Mouse (Mus musculus): ENCODE data around the gene Kir3dl1.
"Not testable (repeated sequence)": the region's sequence is repeated elsewhere in the genome, so short reads cannot be mapped to it uniquely, and the experiment has no call there.

Kir3dl1 gene

GRCm38 (mm10) chrX:136517699-136518098, at the start of gene Kir3dl1:
TSS of gene Kir3dl1 (plus strand) at chrX:136517999.
- DNase-seq = not testable (repeated sequence)

DNA sequence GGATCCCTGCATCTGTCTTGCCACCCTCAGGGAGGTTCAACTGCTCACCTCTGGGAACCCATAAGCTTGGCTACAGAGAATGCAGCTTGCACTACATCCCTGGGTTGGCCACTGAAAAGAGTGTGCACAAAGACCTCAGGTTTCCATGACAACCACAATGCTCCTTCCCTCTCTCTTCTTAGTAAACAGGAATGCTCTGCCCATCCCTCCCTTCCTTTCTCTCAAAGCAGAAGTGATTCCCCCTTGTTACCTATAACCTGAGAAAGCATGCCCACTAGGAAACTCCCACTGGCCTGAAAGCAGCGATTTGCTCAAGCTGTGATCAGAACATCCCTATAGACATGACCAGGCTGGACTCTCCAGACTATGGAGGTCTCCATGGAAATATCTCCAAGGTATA, 26.2 kb downstream of the Kir3dl1 start, which contains the start of gene Kir3dl2:
Gene Kir3dl2, minus strand, starts transcription at position 101 of the 400 bp plus-strand sequence.
- DNase-seq = not testable (repeated sequence)

DNA sequence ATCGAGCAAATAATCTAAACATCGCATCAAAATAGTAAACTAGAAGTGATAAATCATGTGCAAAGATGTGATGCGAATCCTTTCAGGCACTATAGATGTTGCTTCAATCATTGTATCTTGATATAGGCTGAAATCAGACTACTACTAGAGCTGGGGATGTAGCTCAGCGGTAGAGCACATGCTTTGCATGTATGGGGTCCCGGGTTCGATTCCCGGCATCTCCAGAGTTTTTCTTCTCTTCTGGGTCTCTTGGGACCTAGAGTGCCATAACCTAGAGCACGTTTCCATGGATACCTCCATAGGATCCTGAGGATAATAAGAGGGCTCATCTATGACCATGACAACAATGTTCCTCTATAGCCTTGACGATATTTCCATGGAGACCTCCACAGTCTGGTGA, 51.3 kb downstream of the Kir3dl1 start:
- DNase-seq = not testable (repeated sequence)

Measured in lung, postnatal 4 days (tissue).